Mouse (Mus musculus): ENCODE measurements around the gene Gpr89.
A peak's percentile ranks its signal among the peaks of the same experiment; 100 is the strongest.

Gene Gpr89

DNA sequence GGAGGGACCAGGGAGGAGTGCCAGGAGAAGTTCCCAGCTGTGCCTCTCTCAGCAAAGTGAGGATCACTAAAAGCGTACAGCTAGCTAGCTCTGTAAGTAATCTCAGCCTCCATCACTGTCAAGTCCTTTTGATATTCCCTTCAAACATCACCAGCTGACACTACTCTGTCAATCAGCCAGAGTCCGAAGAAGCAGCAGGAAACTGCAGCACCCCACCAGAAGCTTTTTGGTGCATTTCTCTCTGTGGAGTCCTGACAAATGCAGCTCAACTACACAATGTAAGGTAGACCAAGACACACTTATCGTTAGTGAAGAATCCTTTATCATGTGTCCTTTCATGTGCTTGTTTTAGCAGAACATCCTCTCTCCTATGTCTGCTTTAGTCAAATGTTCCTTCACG lies 83.6 kb downstream of the Gpr89 start:
- DNase-seq = peak in 1 of 2 experiments; percentile 2

- DNase-seq = peak in 1 of 2 experiments; percentile 17
Measured at GRCm38 (mm10) chr3:96820116-96820915, 84.8 kb downstream of the Gpr89 start.

Data from lung, postnatal 4 days (tissue).